In the genomic region with DNA sequence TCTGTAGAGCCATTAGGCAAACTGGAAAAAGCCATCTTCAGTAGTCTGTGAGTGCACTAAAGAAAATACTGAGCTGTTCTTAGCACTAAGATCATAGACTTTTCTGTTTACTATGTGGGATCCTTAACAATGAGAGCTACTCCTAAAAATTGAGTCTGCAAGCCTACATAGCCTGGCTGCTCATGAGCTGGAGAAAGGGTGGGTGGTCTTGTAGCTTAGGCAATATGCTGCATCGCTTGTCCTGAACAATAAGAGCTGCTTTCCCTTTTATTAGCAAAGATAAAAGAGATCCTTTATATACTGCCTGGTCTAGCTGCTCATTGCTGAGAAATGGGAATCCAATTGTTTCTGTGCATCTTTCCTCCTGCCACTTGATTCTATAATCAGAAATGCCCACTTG, we compare ENCODE assay signal across 24 mouse cellular contexts.
A peak's percentile ranks its signal among the peaks of the same experiment; 100 is the strongest.
DNase-seq lines count a peak whose midpoint lies in the region; ATAC-seq lines count a peak whose summit lies in the region.
"Had no signal": no experiment of that assay in that cellular context is flagged by ENCODE, and none has a peak within 500 bp of the region (broad histone marks: within the 10 kb centered on the region; RNA-seq: fewer than 3 reads in every experiment).

No protein-coding gene starts in this region.

- 78% methylated on average over 1 of the region's 1 CpGs for WGBS in embryonic facial prominence, embryonic 14.5 days
- 45% methylated on average over 1 of the region's 1 CpGs for WGBS in embryonic facial prominence, embryonic 10.5 days
- WGBS in midbrain, embryonic 10.5 days, result 17% methylated on average over 1 of the region's 1 CpGs
- 13% methylated on average over 1 of the region's 1 CpGs for WGBS in midbrain, embryonic 16.5 days
- WGBS in forebrain, embryonic 13.5 days, result 0% methylated on average over 1 of the region's 1 CpGs

- H3K27ac ChIP-seq in embryonic facial prominence, embryonic 14.5 days (replicated peaks; ENCODE audit: low read depth, low read length), result no peak overlapping the region
- no peak overlapping the region for H3K27ac ChIP-seq in embryonic facial prominence, embryonic 10.5 days (replicated peaks)
- 0 out of 2 replicates have a peak overlapping the region, but pooled peaks have one; percentile 33 for H3K27ac ChIP-seq in midbrain, embryonic 10.5 days (replicated peaks)
- no peak overlapping the region for H3K27ac ChIP-seq in midbrain, embryonic 16.5 days (ENCODE audit: low read length)
- no peak overlapping the region for H3K27ac ChIP-seq in forebrain, embryonic 13.5 days
- H3K27ac ChIP-seq: embryonic facial prominence, embryonic 12.5 days; heart, adult 2 months; heart, embryonic 15.5 days; hindbrain, embryonic 10.5 days; kidney, postnatal 0 days; left cerebral cortex, adult 2 months; limb, embryonic 12.5 days; liver, embryonic 13.5 days; stomach, postnatal 0 days had no signal

- peak; percentile 74; the same call in 1 of the 2 replicates for ATAC-seq in embryonic facial prominence, embryonic 14.5 days (ENCODE audit: low read depth)
- no peak for ATAC-seq in midbrain, embryonic 16.5 days
- ATAC-seq in forebrain, embryonic 13.5 days, result peak; percentile 43; the same call in 1 of the 2 replicates
- ATAC-seq in monocyte, adult 5-6 weeks (replicated peaks; ENCODE audit: insufficient number of reproducible peaks, low FRiP score, low TSS enrichment, poor library complexity, severe bottlenecking), result no peak
- ATAC-seq: CD4-positive, CD25-positive, alpha-beta regulatory T cell, adult 4 months; intestine, postnatal 0 days; lung, postnatal 0 days had no signal

- no peaks in the 10 kb centered on the region for H3K27me3 ChIP-seq in embryonic facial prominence, embryonic 14.5 days (replicated peaks; ENCODE audit: control insufficient read depth, insufficient read depth, low read length)
- H3K27me3 ChIP-seq in embryonic facial prominence, embryonic 10.5 days (replicated peaks; ENCODE audit: low read depth, poor library complexity, severe bottlenecking), result no peaks in the 10 kb centered on the region
- H3K27me3 ChIP-seq in midbrain, embryonic 10.5 days (ENCODE audit: low read depth, poor library complexity, severe bottlenecking), result peaks cover 5% of the 10 kb centered on the region
- no peaks in the 10 kb centered on the region for H3K27me3 ChIP-seq in midbrain, embryonic 16.5 days (ENCODE audit: control insufficient read depth, insufficient read depth, low read depth, low read length)
- no peaks in the 10 kb centered on the region for H3K27me3 ChIP-seq in forebrain, embryonic 13.5 days
- H3K27me3 ChIP-seq: embryonic facial prominence, embryonic 12.5 days; heart, embryonic 15.5 days; limb, embryonic 12.5 days; liver, embryonic 13.5 days had no signal

- no peaks in the 10 kb centered on the region for H3K4me1 ChIP-seq in embryonic facial prominence, embryonic 14.5 days (ENCODE audit: control insufficient read depth, insufficient read depth, low read length)
- H3K4me1 ChIP-seq in embryonic facial prominence, embryonic 10.5 days, result peaks cover 16% of the 10 kb centered on the region
- peaks cover 36% of the 10 kb centered on the region for H3K4me1 ChIP-seq in midbrain, embryonic 10.5 days
- peaks cover 5% of the 10 kb centered on the region for H3K4me1 ChIP-seq in midbrain, embryonic 16.5 days (ENCODE audit: control insufficient read depth, insufficient read depth, low read length)
- H3K4me1 ChIP-seq in forebrain, embryonic 13.5 days, result peaks cover 12% of the 10 kb centered on the region
- H3K4me1 ChIP-seq: embryonic facial prominence, embryonic 12.5 days; heart, embryonic 15.5 days; limb, embryonic 12.5 days; liver, embryonic 13.5 days had no signal

- H3K36me3 ChIP-seq in embryonic facial prominence, embryonic 14.5 days (ENCODE audit: control insufficient read depth, insufficient read depth, low read length), result no peaks in the 10 kb centered on the region
- no peaks in the 10 kb centered on the region for H3K36me3 ChIP-seq in embryonic facial prominence, embryonic 10.5 days (replicated peaks)
- H3K36me3 ChIP-seq in midbrain, embryonic 10.5 days, result no peaks in the 10 kb centered on the region
- H3K36me3 ChIP-seq in midbrain, embryonic 16.5 days (ENCODE audit: control insufficient read depth, insufficient read depth, low read length), result no peaks in the 10 kb centered on the region
- H3K36me3 ChIP-seq in forebrain, embryonic 13.5 days (ENCODE audit: poor library complexity, severe bottlenecking), result no peaks in the 10 kb centered on the region
- H3K36me3 ChIP-seq: embryonic facial prominence, embryonic 12.5 days; heart, embryonic 15.5 days; hindbrain, embryonic 10.5 days; limb, embryonic 12.5 days; liver, embryonic 13.5 days had no signal

- no peak overlapping the region for H3K4me2 ChIP-seq in embryonic facial prominence, embryonic 14.5 days (ENCODE audit: low read depth, low read length)
- H3K4me2 ChIP-seq in midbrain, embryonic 16.5 days (ENCODE audit: low read length), result no peak overlapping the region
- H3K4me2 ChIP-seq in forebrain, embryonic 13.5 days, result no peak overlapping the region
- H3K4me2 ChIP-seq: embryonic facial prominence, embryonic 12.5 days; heart, embryonic 15.5 days; limb, embryonic 12.5 days; liver, embryonic 13.5 days had no signal

- DNase-seq in embryonic facial prominence, embryonic 14.5 days (ENCODE audit: low spot score), result no peak
- no peak for DNase-seq in embryonic facial prominence, embryonic 10.5 days (ENCODE audit: low spot score)
- DNase-seq in midbrain, embryonic 10.5 days (ENCODE audit: low spot score), result no peak
- DNase-seq in retina, embryonic 14.5 days (ENCODE audit: low spot score), result peak; percentile 73
- no peak for DNase-seq in cerebellum, adult 18-20 months
- DNase-seq: cerebellum, postnatal 10 days; gastrocnemius, postnatal 14 days; heart, adult 2 months; liver, embryonic 13.5 days; thymus, postnatal 25 days had no signal

- H3K9me3 ChIP-seq in embryonic facial prominence, embryonic 14.5 days (ENCODE audit: control insufficient read depth, low read length), result no peaks in the 10 kb centered on the region
- H3K9me3 ChIP-seq in embryonic facial prominence, embryonic 10.5 days, result no peaks in the 10 kb centered on the region
- no peaks in the 10 kb centered on the region for H3K9me3 ChIP-seq in midbrain, embryonic 10.5 days (replicated peaks)
- no peaks in the 10 kb centered on the region for H3K9me3 ChIP-seq in midbrain, embryonic 16.5 days (replicated peaks; ENCODE audit: control insufficient read depth, low read length, poor library complexity, severe bottlenecking)
- no peaks in the 10 kb centered on the region for H3K9me3 ChIP-seq in forebrain, embryonic 13.5 days (replicated peaks)
- H3K9me3 ChIP-seq: embryonic facial prominence, embryonic 12.5 days; heart, embryonic 15.5 days; hindbrain, embryonic 10.5 days; limb, embryonic 12.5 days; liver, embryonic 13.5 days had no signal

- H3K4me3 ChIP-seq in embryonic facial prominence, embryonic 14.5 days (ENCODE audit: low read depth, low read length), result no peak overlapping the region
- H3K4me3 ChIP-seq in embryonic facial prominence, embryonic 10.5 days, result no peak overlapping the region
- H3K4me3 ChIP-seq in midbrain, embryonic 10.5 days, result no peak overlapping the region
- H3K4me3 ChIP-seq in midbrain, embryonic 16.5 days (ENCODE audit: low read depth, low read length), result no peak overlapping the region
- H3K4me3 ChIP-seq in forebrain, embryonic 13.5 days, result no peak overlapping the region
- H3K4me3 ChIP-seq: embryonic facial prominence, embryonic 12.5 days; heart, adult 2 months; heart, embryonic 15.5 days; hindbrain, embryonic 10.5 days; left cerebral cortex, adult 2 months; limb, embryonic 12.5 days; liver, embryonic 13.5 days; myocyte had no signal

- no peak overlapping the region for H3K9ac ChIP-seq in embryonic facial prominence, embryonic 14.5 days (ENCODE audit: low read depth, low read length)
- H3K9ac ChIP-seq in midbrain, embryonic 16.5 days (ENCODE audit: low read depth, low read length), result no peak overlapping the region
- no peak overlapping the region for H3K9ac ChIP-seq in forebrain, embryonic 13.5 days
- H3K9ac ChIP-seq: embryonic facial prominence, embryonic 12.5 days; heart, embryonic 15.5 days; limb, embryonic 12.5 days; liver, embryonic 13.5 days had no signal

Comparison
In these comparisons a context has a peak if more than half of its experiments do, and no peak if none do; other contexts are left out.
1. ATAC-seq: peak in embryonic facial prominence, embryonic 14.5 days (single experiment) and forebrain, embryonic 13.5 days (single experiment); none in midbrain, embryonic 16.5 days (single experiment) and monocyte, adult 5-6 weeks (single experiment).